Mouse (Mus musculus) layer of hippocampus, adult 18-20 months (tissue): ENCODE data around the gene Mcm3. TPM values are rescaled to one million over a fixed set of nuclear protein-coding genes. Genes with fewer than 3 reads are reported as not detected.
A peak's percentile ranks its signal among the peaks of the same experiment; 100 is the strongest.
"Not testable (repeated sequence)": the region's sequence is repeated elsewhere in the genome, so short reads cannot be mapped to it uniquely, and the experiment has no call there.

Experiments used
- DNase-seq, 2 experiments: peaks; one replicate each; pipeline ENCODE4 v3.0.0; 2022; ENCODE audit warnings: low spot score in 2 of 2
- total RNA-seq, 2 experiments: library from RNA; stranded (reverse); gene quantifications; 2 replicates each; pipeline ENCODE4 v1.2.3; 2021

Gene Mcm3
- total RNA-seq, 2 experiments from 2014 or later, result 3.8 to 4.2 TPM

DNA sequence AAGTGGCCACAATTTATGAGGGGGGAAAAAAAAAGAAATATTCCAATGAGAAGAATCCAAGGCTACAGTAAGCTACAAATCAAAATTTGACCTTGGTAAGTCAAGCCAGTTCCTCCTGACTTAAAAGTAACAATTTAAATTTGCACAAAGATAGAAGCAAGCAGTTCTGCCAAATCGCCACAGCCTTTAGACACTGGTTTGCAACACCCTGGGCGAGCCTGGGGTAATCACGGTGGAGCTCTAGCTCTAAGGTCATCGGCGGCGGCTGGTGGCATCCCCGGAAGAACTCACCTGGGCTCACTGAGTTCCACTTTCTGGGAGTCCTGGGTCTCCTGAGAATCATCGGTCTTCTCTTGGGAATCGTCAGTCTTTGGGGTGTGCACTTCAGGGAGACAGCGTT, 15.6 kb downstream of the Mcm3 start:
- DNase-seq, result no peak

DNA sequence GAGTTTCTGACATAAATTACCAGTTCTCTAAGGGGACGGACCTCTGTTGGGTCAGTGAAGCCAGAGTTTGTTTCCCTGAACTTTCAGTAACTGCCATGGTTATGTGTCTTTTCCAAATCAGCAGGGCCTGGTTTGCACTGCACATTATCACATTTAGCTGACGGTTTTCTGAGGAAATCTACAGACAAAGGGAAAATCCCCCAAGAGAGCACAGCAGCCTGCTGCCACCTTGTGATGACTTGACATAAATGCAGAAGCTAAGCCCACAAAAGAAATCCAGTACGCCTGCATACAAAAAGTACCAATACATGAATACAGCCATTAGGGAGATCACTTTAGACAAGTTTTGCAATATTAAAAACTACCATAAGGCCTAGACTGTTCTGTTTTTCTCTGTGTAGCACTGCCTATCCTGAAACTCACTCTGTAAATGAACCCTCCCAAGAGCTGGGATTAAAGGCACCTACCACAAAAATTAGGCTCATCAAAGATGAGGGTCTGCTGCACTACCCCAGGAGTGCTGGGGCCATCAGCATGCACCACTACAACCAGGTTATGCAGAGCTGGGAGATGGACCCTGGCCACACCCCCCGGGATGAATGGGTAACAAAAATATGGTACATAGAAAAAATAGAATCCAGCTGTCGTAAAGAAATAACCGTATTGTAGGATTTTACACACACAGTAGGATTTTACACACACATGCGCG, 18.3 kb downstream of the Mcm3 start:
- peak; percentile 31 to 74 for DNase-seq

DNA sequence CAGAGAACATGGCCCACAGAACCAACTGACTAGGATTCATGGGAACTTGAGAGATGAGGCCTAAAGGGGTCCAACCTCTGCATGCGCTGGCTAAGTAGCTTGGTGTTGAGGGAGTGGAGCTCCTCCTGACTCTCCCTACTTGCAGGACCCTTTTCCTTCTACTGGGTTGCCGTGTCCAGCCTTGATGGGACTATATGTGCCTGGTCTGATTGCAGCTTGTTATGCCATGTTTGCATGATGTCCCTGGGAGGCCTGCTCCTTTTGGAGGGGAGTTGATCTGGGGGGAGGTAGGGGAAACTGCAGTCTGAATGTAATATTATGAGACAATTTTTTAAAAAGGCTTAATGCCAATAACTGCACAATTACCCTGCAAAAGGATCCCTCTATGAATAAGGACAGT, 18.8 kb downstream of the Mcm3 start:
- DNase-seq, result no peak

DNA sequence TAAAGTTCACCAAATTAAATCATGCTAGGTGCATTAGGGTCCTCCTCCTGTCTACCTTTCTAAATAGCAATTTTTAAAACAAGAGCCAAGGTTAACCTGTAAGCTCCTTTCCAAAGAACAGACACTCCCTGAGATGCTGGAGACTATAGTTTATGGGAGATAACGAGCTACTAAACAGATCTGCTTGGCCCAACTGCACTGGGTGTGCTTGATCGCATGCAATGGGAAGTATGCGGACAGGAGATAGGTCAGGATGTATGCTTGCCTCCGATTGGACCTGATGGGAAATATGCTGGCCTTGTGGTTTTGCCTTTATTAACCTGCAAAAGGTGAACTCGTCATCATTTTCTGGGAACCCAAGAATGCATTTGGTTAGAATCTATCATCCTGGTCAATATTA, 24.9 kb downstream of the Mcm3 start:
- no peak for DNase-seq

DNA sequence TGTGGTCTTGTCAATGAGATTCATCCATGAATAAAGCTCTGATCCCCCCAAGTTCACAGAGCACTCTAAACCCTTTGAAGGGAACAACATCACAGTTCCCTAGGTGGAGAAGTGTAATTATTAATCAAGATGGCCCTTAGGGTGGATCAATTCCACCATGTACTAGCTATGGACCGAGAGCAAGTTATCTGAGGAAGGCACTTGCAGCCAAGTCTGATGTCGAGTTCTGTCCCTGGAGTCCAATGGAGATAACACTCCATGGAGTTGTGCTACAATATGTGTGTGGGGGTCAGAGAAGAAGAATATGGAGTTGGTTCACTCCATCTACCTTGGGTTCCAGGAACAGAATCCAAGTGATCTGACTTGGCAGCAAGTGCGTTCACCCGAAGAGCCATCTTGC, 25.4 kb downstream of the Mcm3 start:
- no peak for DNase-seq

DNA sequence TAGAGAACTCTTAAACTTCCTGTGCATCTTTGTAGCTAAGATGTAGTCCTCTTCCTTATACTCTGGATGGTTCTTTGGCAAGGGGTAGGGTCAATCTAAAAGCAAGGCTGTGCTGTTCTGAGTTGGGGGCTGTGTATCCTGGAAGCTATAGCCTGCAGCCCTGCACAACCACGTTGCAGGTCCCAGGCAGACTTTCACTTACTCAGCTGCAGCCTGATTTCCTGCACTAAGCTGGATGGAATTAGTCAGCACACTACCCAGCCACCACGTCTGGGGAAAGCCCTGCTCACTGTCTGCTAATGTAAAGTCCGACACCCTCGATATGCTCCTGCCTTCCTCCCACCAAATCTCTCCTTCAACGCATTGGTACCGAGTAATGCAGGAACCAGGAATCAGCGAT, 28.7 kb downstream of the Mcm3 start:
- DNase-seq, result no peak

DNA sequence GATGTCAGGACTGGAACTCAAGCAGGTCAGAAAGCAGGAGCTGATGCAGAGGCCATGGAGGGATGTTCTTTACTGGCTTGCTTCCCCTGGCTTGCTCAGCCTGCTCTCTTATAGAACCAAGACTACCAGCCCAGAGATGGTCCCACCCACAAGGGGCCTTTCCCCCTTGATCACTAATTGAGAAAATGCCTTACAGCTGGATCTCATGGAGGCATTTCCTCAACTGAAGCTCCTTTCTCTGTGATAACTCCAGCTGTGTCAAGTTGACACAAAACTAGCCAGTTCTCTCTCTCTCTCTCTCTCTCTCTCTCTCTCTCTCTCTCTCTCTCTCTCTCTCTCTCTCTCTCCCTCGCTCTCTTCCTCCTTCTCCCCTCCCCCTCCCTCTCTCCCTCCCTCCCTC, 29.6 kb downstream of the Mcm3 start, which contains the start of gene Il17f:
Gene Il17f (minus strand): TSS at position 101 of the 400 bp plus-strand sequence.
- not testable (repeated sequence) for DNase-seq

DNA sequence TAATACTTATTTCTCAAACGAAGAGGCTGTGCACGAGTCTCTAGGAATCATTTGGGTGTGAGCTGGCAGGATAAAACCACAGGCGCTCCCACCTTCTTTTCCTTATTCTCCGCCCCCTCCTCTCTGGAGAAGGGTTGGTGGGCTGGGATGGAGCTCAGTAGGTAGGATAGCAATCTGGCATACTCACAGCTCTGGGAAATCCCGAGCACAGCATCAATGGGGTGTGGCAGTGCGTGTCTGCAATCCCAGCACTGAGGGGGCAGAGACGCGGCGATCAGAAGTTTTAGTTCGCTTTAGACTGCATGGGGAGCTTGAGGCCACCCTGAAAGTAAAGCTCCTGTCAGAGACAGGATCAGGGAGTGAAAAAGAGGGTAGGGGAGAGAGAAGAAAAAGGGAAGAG, 31.7 kb downstream of the Mcm3 start:
- DNase-seq, result no peak

DNA sequence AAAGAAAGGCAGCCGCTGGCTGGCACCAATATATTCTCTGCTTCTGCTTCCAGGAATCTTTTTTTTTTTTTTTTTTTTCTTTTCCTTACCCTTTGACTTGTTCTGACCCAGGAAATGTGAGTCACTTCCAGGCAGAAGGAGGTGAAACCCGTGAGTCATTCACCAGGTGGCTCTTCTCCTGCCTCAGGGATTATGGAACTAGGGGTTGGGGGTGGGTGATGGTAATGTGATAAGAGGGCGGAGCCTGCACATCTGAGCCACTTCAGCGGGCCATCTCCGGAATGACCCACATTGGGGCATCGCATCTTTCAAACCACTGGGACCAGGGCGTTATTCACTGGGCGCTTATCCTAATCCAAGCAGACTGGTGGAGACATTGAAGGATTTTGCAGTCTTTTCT, 33.1 kb downstream of the Mcm3 start:
- no peak for DNase-seq

DNA sequence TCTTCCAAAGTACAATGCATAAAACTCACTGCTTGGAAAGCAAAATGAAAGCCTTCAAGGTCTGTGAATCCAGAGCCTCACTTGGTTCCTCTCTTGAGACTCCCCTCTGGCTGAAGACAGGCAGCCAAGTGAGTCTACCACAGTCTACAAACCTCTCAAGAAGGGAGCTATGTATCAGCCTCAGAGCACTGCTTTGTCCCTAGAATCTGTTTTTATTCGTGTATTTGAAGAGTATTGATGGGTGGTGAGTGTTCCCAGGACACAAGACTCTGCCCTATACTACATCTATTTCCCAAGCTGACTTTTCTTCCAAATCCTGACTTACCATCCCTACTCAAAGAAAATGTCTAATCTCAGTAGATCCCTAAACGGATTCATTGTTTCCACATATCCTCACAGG, 41.7 kb downstream of the Mcm3 start:
- DNase-seq, result no peak

DNA sequence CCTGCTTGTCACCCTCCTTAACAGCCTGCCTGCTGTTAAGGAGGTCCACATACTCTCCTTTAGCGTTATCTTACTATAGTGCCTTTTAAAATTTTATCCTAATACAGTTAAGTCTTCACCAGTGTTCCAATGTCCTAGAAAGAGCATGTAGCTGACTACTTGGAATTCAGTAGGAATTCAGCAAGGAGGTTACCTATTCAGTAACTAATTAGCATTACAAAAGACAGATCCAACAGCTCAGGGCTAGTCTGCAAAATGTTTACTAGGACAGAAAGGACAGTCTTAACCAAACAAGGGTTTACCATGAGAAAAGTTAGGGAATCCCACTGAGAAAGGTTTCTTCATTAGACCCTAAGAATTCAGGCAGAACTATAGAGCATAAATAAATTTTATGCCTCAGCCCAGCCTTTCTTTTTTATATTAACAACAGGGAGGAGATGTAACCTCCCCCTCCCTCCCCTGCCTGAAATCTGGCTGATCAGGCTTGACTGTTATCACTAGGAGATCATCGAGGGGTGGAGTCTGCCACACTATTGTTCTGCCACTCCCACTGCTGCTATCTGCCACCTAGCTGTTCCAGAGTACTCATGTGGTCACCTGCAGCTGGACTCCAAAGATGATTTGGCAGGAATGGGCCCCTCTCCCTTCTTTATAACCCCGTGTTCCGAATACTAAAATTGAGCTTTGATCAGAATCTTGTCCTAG, 45.9 kb downstream of the Mcm3 start:
- not testable (repeated sequence) for DNase-seq

DNA sequence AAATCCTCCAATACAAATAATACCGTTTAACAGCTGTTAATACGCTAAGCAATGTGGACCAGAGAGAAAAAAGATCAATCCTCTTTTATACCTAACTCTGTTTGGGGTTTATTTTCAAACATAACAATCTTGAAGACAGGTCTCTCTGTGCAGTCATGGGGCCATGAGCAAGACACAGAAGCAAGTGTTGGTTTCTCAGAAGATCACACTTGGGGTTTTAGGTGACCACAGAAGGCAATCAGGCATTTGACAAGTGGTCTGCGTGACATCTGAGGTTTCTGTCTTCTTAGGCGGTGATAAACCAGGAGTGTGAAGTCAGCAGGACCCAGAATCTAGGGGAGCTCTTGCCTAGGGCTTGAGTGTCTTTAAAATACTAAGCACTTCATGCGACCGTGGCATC, 53.6 kb downstream of the Mcm3 start:
- DNase-seq, result no peak

DNA sequence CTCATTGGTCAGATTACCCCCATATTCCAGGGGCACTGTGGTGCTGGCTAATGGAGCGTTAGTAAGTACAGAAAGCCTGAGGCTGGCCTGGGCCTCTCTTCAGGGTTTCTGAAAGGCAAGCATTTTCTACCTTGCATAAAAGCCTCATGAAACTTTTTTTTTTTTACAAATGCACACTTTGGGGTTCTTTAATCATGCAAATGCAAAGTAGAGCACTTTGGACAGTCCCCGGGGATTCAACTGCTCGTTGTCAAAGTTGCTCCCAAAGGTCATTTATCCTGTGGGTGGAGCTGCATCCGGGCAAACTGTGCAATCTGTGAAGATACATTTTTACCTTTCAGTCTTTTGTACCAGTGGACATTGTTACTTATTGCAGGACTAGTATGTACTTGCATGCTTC, 58.7 kb downstream of the Mcm3 start:
- no peak for DNase-seq

DNA sequence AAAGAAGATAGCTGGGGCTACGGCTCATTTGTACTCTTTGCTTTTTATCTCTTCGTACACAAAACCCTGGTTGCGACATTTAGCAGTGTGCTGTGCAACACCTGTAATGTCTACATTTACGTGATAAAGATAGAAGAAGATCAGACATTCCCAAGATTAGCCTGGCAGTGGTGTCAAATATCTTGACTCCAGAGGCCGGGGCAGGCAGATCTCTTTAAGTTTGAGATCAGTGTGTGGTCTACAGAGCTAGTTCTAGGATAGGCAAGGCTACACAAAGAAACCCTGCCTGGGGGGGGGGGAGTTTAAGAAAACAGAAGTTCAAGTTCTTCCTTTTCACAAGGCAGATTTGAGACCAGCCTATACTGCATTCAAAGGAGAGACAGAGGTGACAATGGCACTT, 59.8 kb downstream of the Mcm3 start:
- DNase-seq, result no peak

DNA sequence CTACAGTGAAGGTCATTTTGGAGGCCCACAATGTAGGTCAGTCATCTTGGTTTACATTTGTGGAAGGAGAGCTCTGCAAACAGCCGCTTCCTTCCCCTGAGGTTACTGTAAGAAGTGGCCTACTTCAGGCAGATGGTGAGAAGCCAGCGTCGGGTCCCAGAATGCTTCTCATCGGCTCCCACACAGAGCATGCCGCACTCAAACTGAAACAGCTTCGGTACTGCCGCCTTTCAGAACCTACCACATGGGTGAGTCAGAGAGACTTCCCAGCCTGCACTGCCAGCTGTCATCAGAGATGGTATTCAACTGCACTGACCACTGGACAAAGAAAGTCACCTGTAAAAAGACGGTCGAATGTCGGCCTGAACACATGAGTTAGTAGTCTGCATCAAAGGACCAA, 60.3 kb downstream of the Mcm3 start:
- peak; percentile 39 to 60 for DNase-seq

DNA sequence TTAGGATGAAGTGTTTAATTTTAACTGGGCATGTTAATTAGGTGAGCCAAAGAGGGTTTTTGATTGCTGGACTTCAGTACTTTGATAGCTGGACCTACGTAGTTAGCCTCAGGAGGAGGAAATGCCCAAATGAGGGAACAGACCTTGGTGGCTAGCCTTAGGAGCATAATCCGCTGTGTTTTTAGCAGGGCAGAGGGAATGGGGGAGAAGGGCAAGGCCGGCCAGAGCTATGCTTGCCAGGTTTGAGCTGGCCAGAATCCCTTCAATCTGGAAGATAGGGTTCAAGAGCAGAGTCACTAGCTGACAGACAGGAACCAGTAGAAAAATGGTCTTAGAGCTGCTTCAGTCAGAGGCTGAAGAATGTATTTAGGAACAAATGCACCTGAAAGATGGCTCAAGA, 62.5 kb downstream of the Mcm3 start:
- no peak for DNase-seq

DNA sequence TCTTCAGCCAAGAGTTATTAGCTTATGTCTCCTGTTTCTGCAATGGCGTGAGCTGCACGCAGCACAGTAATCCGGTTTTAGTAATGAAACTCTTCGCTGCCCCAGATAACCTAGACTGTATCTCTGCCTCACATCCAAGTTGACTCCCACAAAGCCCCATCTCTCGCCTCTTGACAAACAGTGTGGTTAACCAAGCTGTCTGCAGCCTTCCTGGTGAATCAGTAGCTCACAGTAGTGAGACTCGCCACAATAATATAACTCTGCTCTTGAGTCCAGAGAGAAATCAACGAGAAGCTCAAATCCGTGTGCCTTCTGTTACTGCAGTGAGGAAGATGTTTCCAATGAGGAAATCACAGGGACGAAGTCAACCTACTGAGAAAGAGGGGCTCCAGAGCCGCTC, 65.7 kb downstream of the Mcm3 start:
- no peak for DNase-seq

Other genes with a start within 250 kb of the Mcm3 start
- under 1 TPM; 0.02 to 0.20 TPM for gene Pkhd1, start 202.2 kb downstream of the Mcm3 start, total RNA-seq
- not detected for gene Il17a, start 89.4 kb downstream of the Mcm3 start, total RNA-seq
- gene Il17f, start 29.7 kb downstream of the Mcm3 start, total RNA-seq, result under 1 TPM in 1 of 2 experiments, not detected in 1; 0.38 TPM
- 100 to 1,000 TPM; 151 to 161 TPM for gene Paqr8, start 70.3 kb upstream of the Mcm3 start, total RNA-seq
- gene Efhc1, start 131.3 kb upstream of the Mcm3 start, total RNA-seq, result 1 to 10 TPM; 1.2 to 1.8 TPM